Mouse (Mus musculus): ENCODE results near the gene Trpm1. TPM values are rescaled to one million over a fixed set of nuclear protein-coding genes. Genes with fewer than 3 reads are reported as not detected.

Trpm1 gene
- polyA plus RNA-seq, 1 experiment = 1.7 TPM

DNA sequence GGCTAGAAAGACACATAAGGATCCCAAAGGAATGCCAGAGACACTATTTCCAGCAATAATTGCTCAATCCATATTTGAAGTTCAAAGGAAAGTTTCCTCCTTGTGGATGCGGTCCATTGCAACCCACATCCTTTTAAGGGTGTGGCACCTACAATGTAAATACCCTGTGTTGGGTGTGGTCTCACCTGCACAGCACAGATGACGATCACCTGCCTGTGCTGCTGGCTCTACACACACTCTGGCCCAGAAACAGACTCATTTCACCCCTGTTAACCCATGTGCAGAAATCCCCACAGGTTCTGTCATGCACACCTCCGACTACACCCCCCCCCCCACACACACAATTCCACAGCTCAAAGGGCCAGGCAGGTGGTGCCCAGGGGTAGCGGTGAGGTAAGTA is 59.2 kb downstream of the Trpm1 start:
- DNase-seq = no peak
- no peak overlapping the region for H3K27ac ChIP-seq (ENCODE audit: control insufficient read depth, insufficient read depth, low read length)
- peaks cover 7% of the 10 kb centered on the region for H3K4me1 ChIP-seq (replicated peaks; ENCODE audit: control insufficient read depth, insufficient read depth, low read length)
- H3K4me3 ChIP-seq (ENCODE audit: control insufficient read depth, insufficient read depth, low read length) = no peak overlapping the region
- no peaks in the 10 kb centered on the region for H3K36me3 ChIP-seq (ENCODE audit: control insufficient read depth, insufficient read depth, low read length)
- 88% methylated on average over 4 of the region's 4 CpGs for WGBS
- H3K27me3 ChIP-seq (ENCODE audit: control insufficient read depth, insufficient read depth, low read length) = no peaks in the 10 kb centered on the region
- TF ChIP-seq POLR2A (IDR thresholded peaks at IDR 0.05; ENCODE audit: control insufficient read depth, extremely low read depth, insufficient read depth, low read length, poor library complexity) (no peak), CTCF (IDR thresholded peaks at IDR 0.05; ENCODE audit: borderline replicate concordance, control insufficient read depth, extremely low read depth, insufficient read depth, low read length, poor library complexity) (no peak)

DNA sequence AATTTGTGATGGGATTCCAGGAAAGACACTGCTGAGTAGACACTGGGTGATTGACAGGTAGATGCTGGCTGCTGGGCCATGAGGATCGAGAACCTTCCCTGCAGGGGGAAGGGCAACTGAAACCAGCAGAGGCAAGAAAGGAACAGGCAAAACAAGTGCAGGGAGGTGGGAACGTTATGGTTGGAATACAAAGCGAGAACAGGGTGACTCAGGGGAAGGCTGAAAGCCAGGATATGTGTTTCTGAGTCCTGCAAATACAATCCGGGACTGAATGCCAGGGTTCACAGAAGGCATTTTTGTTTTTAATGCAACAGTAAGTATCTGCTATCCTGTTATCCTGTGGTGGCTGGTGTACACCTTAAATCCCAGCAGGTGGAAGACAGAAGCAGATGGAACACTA is 60.4 kb downstream of the Trpm1 start:
- TF ChIP-seq CTCF (IDR thresholded peaks at IDR 0.05; ENCODE audit: borderline replicate concordance, control insufficient read depth, extremely low read depth, insufficient read depth, low read length, poor library complexity) = no peak
- H3K36me3 ChIP-seq (ENCODE audit: control insufficient read depth, insufficient read depth, low read length) = no peaks in the 10 kb centered on the region
- H3K4me1 ChIP-seq (replicated peaks; ENCODE audit: control insufficient read depth, insufficient read depth, low read length) = peaks cover 7% of the 10 kb centered on the region
- no peaks in the 10 kb centered on the region for H3K27me3 ChIP-seq (ENCODE audit: control insufficient read depth, insufficient read depth, low read length)
- DNase-seq = no peak
- WGBS = 74% methylated on average over 4 of the region's 4 CpGs
- no peak overlapping the region for H3K4me3 ChIP-seq (ENCODE audit: control insufficient read depth, insufficient read depth, low read length)
- H3K27ac ChIP-seq (ENCODE audit: control insufficient read depth, insufficient read depth, low read length) = no peak overlapping the region

DNA sequence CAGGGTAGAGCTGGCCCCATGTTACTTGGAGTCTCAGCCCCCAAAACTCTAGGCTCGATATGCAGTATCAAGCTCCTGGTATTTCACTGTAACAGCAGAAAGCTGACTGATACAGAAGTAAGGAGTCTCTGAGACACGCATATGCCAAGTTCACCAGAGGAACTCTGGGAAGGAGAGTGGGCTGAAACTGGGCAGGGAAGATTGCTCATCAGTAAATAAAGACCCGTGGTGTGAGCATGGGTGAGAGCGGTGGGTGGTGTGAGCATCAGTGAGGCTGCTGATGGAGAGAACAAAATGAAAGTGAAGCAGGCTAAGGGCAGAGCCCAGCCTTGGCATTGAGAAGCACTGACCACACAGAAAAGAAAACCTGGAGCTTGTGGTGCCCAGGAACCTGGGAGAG is 62.0 kb downstream of the Trpm1 start:
- Histone ChIP-seq H3K4me3 (ENCODE audit: control insufficient read depth, insufficient read depth, low read length) (no peak overlapping the region), H3K27me3 (ENCODE audit: control insufficient read depth, insufficient read depth, low read length) (no peaks in the 10 kb centered on the region), H3K4me1 (replicated peaks; ENCODE audit: control insufficient read depth, insufficient read depth, low read length) (peaks cover 10% of the 10 kb centered on the region), H3K36me3 (ENCODE audit: control insufficient read depth, insufficient read depth, low read length) (no peaks in the 10 kb centered on the region), H3K27ac (ENCODE audit: control insufficient read depth, insufficient read depth, low read length) (no peak overlapping the region)
- WGBS = 91% methylated on average over 4 of the region's 4 CpGs
- no peak for TF ChIP-seq POLR2A (IDR thresholded peaks at IDR 0.05; ENCODE audit: control insufficient read depth, extremely low read depth, insufficient read depth, low read length, poor library complexity)
- DNase-seq = no peak

DNA sequence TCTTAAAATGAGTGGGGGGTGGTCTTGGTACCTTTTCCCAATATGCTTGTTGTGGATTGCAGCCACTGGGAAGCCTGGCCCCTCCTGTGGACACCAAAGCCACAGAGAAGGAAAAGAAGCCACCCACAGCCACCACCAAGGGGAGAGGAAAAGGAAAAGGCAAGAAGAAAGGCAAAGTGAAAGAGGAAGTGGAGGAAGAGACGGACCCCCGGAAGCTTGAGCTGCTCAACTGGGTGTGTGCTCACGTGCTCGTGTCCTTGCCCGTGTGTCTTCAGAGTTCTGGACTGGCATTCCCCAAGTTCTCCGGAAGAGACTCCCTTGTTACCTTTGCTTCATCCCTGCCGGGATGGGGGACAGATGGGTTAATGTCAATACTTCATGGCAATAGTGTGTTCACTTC is 63.8 kb downstream of the Trpm1 start:
- Histone ChIP-seq H3K27me3 (ENCODE audit: control insufficient read depth, insufficient read depth, low read length) (no peaks in the 10 kb centered on the region), H3K4me3 (ENCODE audit: control insufficient read depth, insufficient read depth, low read length) (no peak overlapping the region), H3K4me1 (replicated peaks; ENCODE audit: control insufficient read depth, insufficient read depth, low read length) (peaks cover 10% of the 10 kb centered on the region), H3K36me3 (ENCODE audit: control insufficient read depth, insufficient read depth, low read length) (no peaks in the 10 kb centered on the region), H3K27ac (ENCODE audit: control insufficient read depth, insufficient read depth, low read length) (no peak overlapping the region)
- 35% methylated on average over 7 of the region's 7 CpGs for WGBS
- TF ChIP-seq POLR2A (IDR thresholded peaks at IDR 0.05; ENCODE audit: control insufficient read depth, extremely low read depth, insufficient read depth, low read length, poor library complexity) (no peak), CTCF (IDR thresholded peaks at IDR 0.05; ENCODE audit: borderline replicate concordance, control insufficient read depth, extremely low read depth, insufficient read depth, low read length, poor library complexity) (no peak)
- DNase-seq = peak; percentile 32

DNA sequence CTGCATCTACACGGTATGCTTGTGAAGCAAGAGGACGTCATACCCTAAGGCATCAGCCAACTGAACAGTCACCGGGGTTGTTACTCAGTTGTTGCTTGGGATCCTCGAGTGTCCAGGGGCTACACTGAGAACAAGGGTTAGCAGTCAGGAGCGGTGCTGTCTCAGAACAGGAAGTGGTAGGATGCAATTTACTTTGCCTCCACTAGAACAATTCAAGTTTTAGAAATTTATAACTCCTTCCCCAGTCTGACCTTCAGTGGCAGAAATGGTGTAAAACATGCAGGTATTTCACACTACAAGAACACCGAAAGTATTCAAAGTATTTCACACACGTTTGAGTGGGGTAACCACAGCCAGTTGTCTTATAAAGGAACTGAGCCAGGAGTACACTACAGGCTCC is 66.1 kb downstream of the Trpm1 start:
- Histone ChIP-seq H3K27ac (ENCODE audit: control insufficient read depth, insufficient read depth, low read length) (no peak overlapping the region), H3K4me3 (ENCODE audit: control insufficient read depth, insufficient read depth, low read length) (no peak overlapping the region), H3K36me3 (ENCODE audit: control insufficient read depth, insufficient read depth, low read length) (no peaks in the 10 kb centered on the region), H3K27me3 (ENCODE audit: control insufficient read depth, insufficient read depth, low read length) (no peaks in the 10 kb centered on the region), H3K4me1 (replicated peaks; ENCODE audit: control insufficient read depth, insufficient read depth, low read length) (peaks cover 10% of the 10 kb centered on the region)
- DNase-seq = no peak
- 64% methylated on average over 7 of the region's 7 CpGs for WGBS
- TF ChIP-seq CTCF (IDR thresholded peaks at IDR 0.05; ENCODE audit: borderline replicate concordance, control insufficient read depth, extremely low read depth, insufficient read depth, low read length, poor library complexity) (no peak), POLR2A (IDR thresholded peaks at IDR 0.05; ENCODE audit: control insufficient read depth, extremely low read depth, insufficient read depth, low read length, poor library complexity) (no peak)

DNA sequence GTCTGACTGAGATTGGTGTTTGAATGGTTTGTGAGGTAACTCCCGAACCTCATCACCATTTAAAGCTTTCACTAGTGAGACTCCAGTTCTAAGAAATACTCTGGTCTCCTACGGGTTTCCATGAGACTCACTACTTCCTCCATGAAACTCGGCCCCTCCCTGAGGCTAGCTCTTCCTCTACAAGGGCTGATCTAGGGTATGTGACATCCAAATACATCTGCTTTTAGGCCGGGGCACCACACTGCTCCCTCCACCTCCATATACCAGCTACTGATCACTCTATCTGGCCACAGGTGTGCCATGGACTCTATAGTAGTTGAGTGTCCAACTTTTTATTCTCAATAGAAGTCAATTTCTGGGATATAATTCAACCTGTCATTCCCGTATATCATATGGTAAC is 69.6 kb downstream of the Trpm1 start:
- H3K4me1 ChIP-seq (replicated peaks; ENCODE audit: control insufficient read depth, insufficient read depth, low read length) = peaks cover 4% of the 10 kb centered on the region
- DNase-seq = no peak
- 83% methylated on average over 5 of the region's 5 CpGs for WGBS
- no peak overlapping the region for H3K27ac ChIP-seq (ENCODE audit: control insufficient read depth, insufficient read depth, low read length)
- no peak for TF ChIP-seq POLR2A (IDR thresholded peaks at IDR 0.05; ENCODE audit: control insufficient read depth, extremely low read depth, insufficient read depth, low read length, poor library complexity)
- TF ChIP-seq CTCF (IDR thresholded peaks at IDR 0.05; ENCODE audit: borderline replicate concordance, control insufficient read depth, extremely low read depth, insufficient read depth, low read length, poor library complexity) = no peak
- no peak overlapping the region for H3K4me3 ChIP-seq (ENCODE audit: control insufficient read depth, insufficient read depth, low read length)
- H3K27me3 ChIP-seq (ENCODE audit: control insufficient read depth, insufficient read depth, low read length) = no peaks in the 10 kb centered on the region
- H3K36me3 ChIP-seq (ENCODE audit: control insufficient read depth, insufficient read depth, low read length) = no peaks in the 10 kb centered on the region

DNA sequence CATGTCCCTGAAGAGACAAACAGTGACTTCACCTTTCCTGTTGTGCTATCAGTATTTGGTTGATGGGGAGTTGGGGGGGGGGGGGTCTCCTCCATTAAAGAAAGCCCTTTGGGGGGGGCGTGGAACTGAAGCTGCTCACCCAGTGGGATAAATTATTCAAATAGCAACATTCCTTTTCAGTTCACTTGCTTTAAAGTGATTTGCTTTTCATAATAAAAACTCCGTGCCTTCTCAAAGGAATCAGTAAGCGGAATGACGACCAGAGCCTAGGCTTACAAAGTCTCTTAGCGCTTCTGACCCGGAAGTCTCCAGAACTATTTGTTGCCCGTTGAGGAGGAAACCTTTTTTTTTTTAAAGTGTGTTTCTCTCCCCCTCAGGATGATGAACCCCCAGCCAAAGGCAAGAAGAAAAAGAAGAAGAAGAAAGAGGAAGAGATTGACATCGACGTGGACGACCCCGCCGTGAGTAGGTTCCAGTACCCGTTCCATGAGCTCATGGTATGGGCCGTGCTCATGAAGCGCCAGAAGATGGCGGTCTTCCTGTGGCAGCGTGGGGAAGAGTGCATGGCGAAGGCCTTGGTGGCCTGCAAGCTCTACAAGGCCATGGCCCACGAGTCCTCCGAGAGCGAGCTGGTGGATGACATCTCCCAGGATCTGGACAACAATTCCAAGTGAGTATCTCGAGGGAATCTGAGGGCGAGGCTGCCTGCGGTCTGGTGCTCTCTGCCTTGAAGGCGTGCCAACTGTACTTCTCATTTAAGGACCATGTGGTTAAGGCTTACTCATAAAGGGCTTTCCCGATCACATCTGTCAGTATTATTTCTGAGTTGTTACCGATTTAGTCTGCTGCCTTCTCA is 72.9 kb downstream of the Trpm1 start:
- WGBS = 92% methylated on average over 27 of the region's 27 CpGs
- DNase-seq = no peak

More for the DNA sequence above, 72.9 kb downstream of the Trpm1 start:
- Histone ChIP-seq H3K4me1 (replicated peaks; ENCODE audit: control insufficient read depth, insufficient read depth, low read length) (no peaks in the 10 kb centered on the region; the same call in 1 of the 2 replicates), H3K4me3 (ENCODE audit: control insufficient read depth, insufficient read depth, low read length) (no peak overlapping the region), H3K36me3 (ENCODE audit: control insufficient read depth, insufficient read depth, low read length) (no peaks in the 10 kb centered on the region), H3K27me3 (ENCODE audit: control insufficient read depth, insufficient read depth, low read length) (no peaks in the 10 kb centered on the region), H3K27ac (ENCODE audit: control insufficient read depth, insufficient read depth, low read length) (no peak overlapping the region)
- TF ChIP-seq CTCF (IDR thresholded peaks at IDR 0.05; ENCODE audit: borderline replicate concordance, control insufficient read depth, extremely low read depth, insufficient read depth, low read length, poor library complexity) (no peak), POLR2A (IDR thresholded peaks at IDR 0.05; ENCODE audit: control insufficient read depth, extremely low read depth, insufficient read depth, low read length, poor library complexity) (no peak)

Data from thymus, adult 2 months (tissue).